Mouse (Mus musculus): ENCODE measurements around the gene Aldh5a1.

- no peak for TF ChIP-seq CTCF (IDR thresholded peaks at IDR 0.05; ENCODE audit: extremely low read depth, insufficient read length, insufficient replicate concordance, low read depth, low read length)
- no peak for TF ChIP-seq POLR2A (IDR thresholded peaks at IDR 0.05; ENCODE audit: low read depth, low read length)
These were observed 27.8 kb upstream of the Aldh5a1 start for GRCm38 (mm10) chr13:24965130-24965845.
